Mouse (Mus musculus) heart, postnatal 0 days (tissue): ENCODE data around the gene Ctdspl.

ENCODE experiments used
- CTCF ChIP-seq: IDR thresholded peaks from 2 replicates; pipeline ENCODE4 v1.5.1; 2016; ENCODE audit warnings: antibody characterized with exemption, control low read depth, low read depth
- EP300 ChIP-seq: IDR thresholded peaks from 2 replicates; pipeline ENCODE4 v1.6.1; 2016; ENCODE audit warnings: antibody characterized with exemption, low read depth

DNA sequence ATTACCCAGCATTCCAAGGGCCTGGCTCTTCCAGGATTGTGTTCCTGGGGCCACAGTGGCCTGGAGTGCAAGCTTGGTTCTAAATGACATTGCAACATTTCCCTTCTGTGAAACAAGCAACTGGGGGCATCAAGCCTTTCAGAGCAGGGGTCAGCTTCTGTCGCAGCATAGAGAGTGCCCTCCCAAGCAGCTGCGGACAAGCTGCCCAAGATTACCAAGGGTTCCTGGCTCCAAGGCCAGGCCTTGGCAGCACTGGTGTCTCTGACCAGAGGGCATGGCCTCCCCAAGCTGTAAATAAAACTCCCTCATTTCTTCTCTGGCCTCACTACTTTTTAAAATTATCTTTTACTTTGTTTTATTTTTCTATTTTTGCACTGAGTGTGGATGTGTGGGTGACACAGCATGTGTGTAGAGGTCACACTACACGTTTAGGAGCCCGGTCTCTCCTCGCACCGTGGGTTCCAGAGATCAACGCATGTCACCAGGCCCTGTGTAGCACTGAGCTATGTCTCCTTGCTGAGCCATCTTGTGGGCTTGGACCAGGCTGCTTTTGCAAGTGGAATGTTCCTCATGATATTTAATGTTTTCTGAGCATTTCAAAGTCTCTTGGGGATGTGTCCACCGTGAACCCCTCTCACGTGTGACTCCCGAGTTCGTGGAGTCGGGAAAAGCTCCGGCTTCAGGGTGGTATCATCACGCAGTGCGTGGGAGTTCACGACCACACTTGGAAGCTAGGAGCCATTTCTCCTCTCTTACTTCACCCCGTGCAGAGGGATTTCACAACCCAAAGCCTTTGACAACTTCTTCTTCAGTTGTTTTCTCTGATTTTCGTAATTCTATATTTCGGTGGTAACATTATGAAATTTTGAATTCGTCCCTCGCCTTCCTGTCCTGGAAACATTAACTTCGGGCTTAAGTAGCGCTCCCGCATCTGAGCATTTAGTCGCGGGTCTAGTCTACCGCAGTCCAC lies 102.3 kb downstream of the Ctdspl start:
- no peak for TF ChIP-seq CTCF
- TF ChIP-seq EP300 = no peak
